Mouse (Mus musculus): Measurements from ENCODE around the gene Mctp2.
"Not testable (repeated sequence)": the region's sequence is repeated elsewhere in the genome, so short reads cannot be mapped to it uniquely, and the experiment has no call there.

The Mctp2 gene

GRCm38 (mm10) chr7:72271546-72271945, 34.9 kb downstream of the Mctp2 start:
- no peak for DNase-seq (ENCODE audit: low spot score)

GRCm38 (mm10) chr7:72269994-72270393, 36.4 kb downstream of the Mctp2 start:
- no peak for DNase-seq (ENCODE audit: low spot score)

- DNase-seq (ENCODE audit: low spot score), result no peak
Measured at GRCm38 (mm10) chr7:72260766-72261655, 45.4 kb downstream of the Mctp2 start.

- DNase-seq (ENCODE audit: low spot score), result no peak
Measured at GRCm38 (mm10) chr7:72259045-72259444, 47.4 kb downstream of the Mctp2 start.

- not testable (repeated sequence) for DNase-seq (ENCODE audit: low spot score)
Measured at GRCm38 (mm10) chr7:72250326-72250725, 56.1 kb downstream of the Mctp2 start.

GRCm38 (mm10) chr7:72241269-72241668, 65.1 kb downstream of the Mctp2 start:
- no peak for DNase-seq (ENCODE audit: low spot score)

- no peak for DNase-seq (ENCODE audit: low spot score)
Measured at GRCm38 (mm10) chr7:72239782-72240493, 66.5 kb downstream of the Mctp2 start.

GRCm38 (mm10) chr7:72238575-72238974, 67.8 kb downstream of the Mctp2 start:
- no peak for DNase-seq (ENCODE audit: low spot score)

GRCm38 (mm10) chr7:72234433-72234998, 71.9 kb downstream of the Mctp2 start:
- no peak for DNase-seq (ENCODE audit: low spot score)

GRCm38 (mm10) chr7:72231182-72231877, 75.1 kb downstream of the Mctp2 start:
- no peak for DNase-seq (ENCODE audit: low spot score)

GRCm38 (mm10) chr7:72229925-72230324, 76.5 kb downstream of the Mctp2 start:
- DNase-seq (ENCODE audit: low spot score), result no peak

GRCm38 (mm10) chr7:72223558-72223957, 82.8 kb downstream of the Mctp2 start:
- no peak for DNase-seq (ENCODE audit: low spot score)

- DNase-seq (ENCODE audit: low spot score), result no peak
Measured at GRCm38 (mm10) chr7:72222532-72222931, 83.9 kb downstream of the Mctp2 start.

GRCm38 (mm10) chr7:72218048-72218447, 88.4 kb downstream of the Mctp2 start:
- no peak for DNase-seq (ENCODE audit: low spot score)

- DNase-seq (ENCODE audit: low spot score), result no peak
Measured at GRCm38 (mm10) chr7:72215563-72216215, 90.7 kb downstream of the Mctp2 start.

GRCm38 (mm10) chr7:72210201-72210600, 96.2 kb downstream of the Mctp2 start:
- no peak for DNase-seq (ENCODE audit: low spot score)

GRCm38 (mm10) chr7:72209296-72209695, 97.1 kb downstream of the Mctp2 start:
- DNase-seq (ENCODE audit: low spot score), result no peak

- no peak for DNase-seq (ENCODE audit: low spot score)
Measured at GRCm38 (mm10) chr7:72206841-72207240, 99.6 kb downstream of the Mctp2 start.

- DNase-seq (ENCODE audit: low spot score), result no peak
Measured at GRCm38 (mm10) chr7:72195709-72196108, 110.7 kb downstream of the Mctp2 start.

GRCm38 (mm10) chr7:72193304-72193703, 113.1 kb downstream of the Mctp2 start:
- DNase-seq (ENCODE audit: low spot score), result no peak

- no peak for DNase-seq (ENCODE audit: low spot score)
Measured at GRCm38 (mm10) chr7:72181651-72182050, 124.8 kb downstream of the Mctp2 start.

GRCm38 (mm10) chr7:72169320-72169719, 137.1 kb downstream of the Mctp2 start:
- no peak for DNase-seq (ENCODE audit: low spot score)
